Mouse (Mus musculus) bone marrow, adult 2 months (tissue): Measurements from ENCODE around the gene Fam117b.

Experiments
- CTCF ChIP-seq: fragments of 200-500 bp; IDR thresholded peaks from 2 replicates; pipeline ENCODE4 v1.5.1; 2011; ENCODE audit warnings: low read length, control low read depth; ENCODE audit not compliant: control insufficient read depth, insufficient read depth
- POLR2A ChIP-seq: fragments of 200-500 bp; IDR thresholded peaks from 2 replicates; pipeline ENCODE4 v1.6.1; 2011; ENCODE audit warnings: low read depth, mild to moderate bottlenecking, control low read depth, low read length, borderline replicate concordance; ENCODE audit not compliant: control insufficient read depth

- TF ChIP-seq CTCF (no peak), POLR2A (no peak)
Observed at GRCm38 (mm10) chr1:59941063-59941462, 28.3 kb downstream of the Fam117b start.
